ENCODE assay signal across 8 mouse cellular contexts in the genomic region with DNA sequence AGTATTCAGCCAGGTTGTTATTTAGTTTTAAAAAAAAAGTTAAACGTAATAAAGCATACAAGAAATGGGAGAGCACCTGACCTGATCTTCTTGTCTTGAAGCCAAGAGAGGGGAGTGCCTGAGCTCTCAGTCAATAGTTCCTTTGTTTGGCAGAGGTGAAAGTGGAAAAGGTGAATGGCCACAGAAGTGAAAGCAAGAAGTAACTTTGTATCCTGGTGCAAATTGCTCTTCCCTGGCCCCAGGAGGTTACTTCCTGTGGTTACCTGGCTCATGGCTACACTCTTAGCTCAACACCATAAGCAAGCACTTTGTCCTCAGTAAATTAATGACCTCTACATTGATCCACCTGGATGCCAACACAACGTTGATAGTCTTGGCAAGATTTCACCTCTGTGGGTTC. TPM values are rescaled to one million over a fixed set of nuclear protein-coding genes. Genes with fewer than 3 reads are reported as not detected.
DNase-seq lines count a peak whose midpoint lies in the region; ATAC-seq and TF ChIP-seq lines count a peak whose summit lies in the region.

Gene Tlr3 (minus strand): TSS at position 199 of the 400 bp plus-strand sequence.

- 61% methylated on average over 2 of the region's 2 CpGs for WGBS in forebrain, embryonic 13.5 days
- WGBS in large intestine, adult 2 months: 19% methylated on average over 2 of the region's 2 CpGs
- WGBS in midbrain, postnatal 0 days: 71% methylated on average over 2 of the region's 2 CpGs

- no peak for TF ChIP-seq CTCF in midbrain, postnatal 0 days (IDR thresholded peaks at IDR 0.05)

- no peaks in the 10 kb centered on the region for H3K27me3 ChIP-seq in megakaryocyte, embryonic 14.5 days (replicated peaks)
- H3K27me3 ChIP-seq in forebrain, embryonic 13.5 days: no peaks in the 10 kb centered on the region
- no peaks in the 10 kb centered on the region for H3K27me3 ChIP-seq in midbrain, postnatal 0 days (ENCODE audit: insufficient read depth, low read length)

- no peaks in the 10 kb centered on the region for H3K9me3 ChIP-seq in megakaryocyte, embryonic 14.5 days
- H3K9me3 ChIP-seq in forebrain, embryonic 13.5 days (replicated peaks): no peaks in the 10 kb centered on the region
- no peaks in the 10 kb centered on the region for H3K9me3 ChIP-seq in midbrain, postnatal 0 days (ENCODE audit: low read length)

- DNase-seq in large intestine, adult 2 months (ENCODE audit: low read depth, low spot score): peak; percentile 88
- no peak for DNase-seq in midbrain, postnatal 0 days (ENCODE audit: low spot score)
- DNase-seq in thymus, postnatal 10 days (ENCODE audit: low spot score in 2 of 2): no peak
- no peak for DNase-seq in gastrocnemius, postnatal 36 days
- DNase-seq in adrenal gland, adult 2 months: no peak

- H3K9ac ChIP-seq in forebrain, embryonic 13.5 days: peak within 1 kb of the TSS; percentile 45
- H3K9ac ChIP-seq in midbrain, postnatal 0 days (replicated peaks; ENCODE audit: low read length, poor library complexity, severe bottlenecking): no peak within 1 kb of the TSS

- H3K4me1 ChIP-seq in megakaryocyte, embryonic 14.5 days: peaks cover 18% of the 10 kb centered on the region
- peaks cover 7% of the 10 kb centered on the region; the same call in 1 of the 2 replicates for H3K4me1 ChIP-seq in forebrain, embryonic 13.5 days
- H3K4me1 ChIP-seq in midbrain, postnatal 0 days (ENCODE audit: insufficient read depth, low read length): no peaks in the 10 kb centered on the region

- H3K4me3 ChIP-seq in megakaryocyte, embryonic 14.5 days (replicated peaks): peak within 1 kb of the TSS; percentile 94
- H3K4me3 ChIP-seq in forebrain, embryonic 13.5 days: peak within 1 kb of the TSS; percentile 35
- peak within 1 kb of the TSS; percentile 22 for H3K4me3 ChIP-seq in midbrain, postnatal 0 days (ENCODE audit: low read depth, low read length)

- H3K36me3 ChIP-seq in megakaryocyte, embryonic 14.5 days (replicated peaks; ENCODE audit: low read length): no peaks in the 10 kb centered on the region
- no peaks in the 10 kb centered on the region for H3K36me3 ChIP-seq in forebrain, embryonic 13.5 days (ENCODE audit: poor library complexity, severe bottlenecking)
- H3K36me3 ChIP-seq in midbrain, postnatal 0 days (ENCODE audit: insufficient read depth, low read length): no peaks in the 10 kb centered on the region

- intact Hi-C loops in gastrocnemius, postnatal 36 days (cut with DNase I): no loop called here

- ATAC-seq in megakaryocyte, adult 5-6 weeks (ENCODE audit: poor library complexity, severe bottlenecking): no peak
- no peak for ATAC-seq in forebrain, embryonic 13.5 days
- no peak for ATAC-seq in midbrain, postnatal 0 days (ENCODE audit: low FRiP score)

- H3K4me2 ChIP-seq in forebrain, embryonic 13.5 days: peak within 1 kb of the TSS; percentile 63
- H3K4me2 ChIP-seq in midbrain, postnatal 0 days (ENCODE audit: low read depth, low read length, poor library complexity, severe bottlenecking): peak within 1 kb of the TSS; percentile 40

- H3K27ac ChIP-seq in forebrain, embryonic 13.5 days: no peak within 1 kb of the TSS
- H3K27ac ChIP-seq in midbrain, postnatal 0 days (ENCODE audit: low read depth, low read length): peak within 1 kb of the TSS; percentile 1; the same call in 1 of the 2 replicates

RNA-seq across cellular contexts. Expression of gene Tlr3, which starts in this region (rescaled TPM):
- not detected in 2 replicates for polyA plus RNA-seq in megakaryocyte, embryonic 14.5 days (2012; ENCODE audit: insufficient read depth, low replicate concordance)
- 1.8 and 2.2 TPM in 2 replicates for total RNA-seq in megakaryocyte, adult 5-6 weeks (2015)
- total RNA-seq in megakaryocyte, adult 5-6 weeks (2017): 0.29 and 0.41 TPM in 2 replicates
- polyA plus RNA-seq in forebrain, embryonic 13.5 days (2015; fragmentation: Nextera tagmentation; extraction: Ambion mirVana): 0.87 and 1.3 TPM in 2 replicates
- 5.6 and 12.8 TPM in 2 replicates for polyA plus RNA-seq in large intestine, adult 2 months (2012; rRNA removed)
- 1.2 and 2.5 TPM in 2 replicates for total RNA-seq in midbrain, postnatal 0 days (2014; rRNA removed)
- 0.96 and 1.7 TPM in 2 replicates for polyA plus RNA-seq in midbrain, postnatal 0 days (2015; fragmentation: Nextera tagmentation; extraction: Ambion mirVana)
- under 1 TPM; 0.91 to 0.99 TPM for total RNA-seq in gastrocnemius, postnatal 36 days (2021)
- 1 to 10 TPM; 5.9 to 6.9 TPM for total RNA-seq in adrenal gland, adult 2 months (2021)
- 6.2 and 8.9 TPM in 2 replicates for polyA plus RNA-seq in adrenal gland, adult 2 months (2012; rRNA removed)

Comparison
In these comparisons a context has a peak if more than half of its experiments do, and no peak if none do; other contexts are left out.
1. H3K4me3 ChIP-seq: peak in every context shown above with its lines; median percentile 94 in megakaryocyte, embryonic 14.5 days; 35 in forebrain, embryonic 13.5 days; 22 in midbrain, postnatal 0 days.